Mouse (Mus musculus) kidney, adult 2 months (tissue): ENCODE results near the gene Gm853. TPM values are rescaled to one million over a fixed set of nuclear protein-coding genes. Genes with fewer than 3 reads are reported as not detected.

Source experiments
- DNase-seq: peaks from one replicate; pipeline ENCODE4 v3.0.0; 2021
- H3K27ac ChIP-seq: fragments of 200-500 bp; 2 replicates; pipeline ENCODE4 v1.5.1; 2012; ENCODE audit warnings: low read depth, low read length, control low read depth, inconsistent platforms; ENCODE audit not compliant: insufficient read depth
- H3K27me3 ChIP-seq: fragments of 200-500 bp; replicated peaks from 2 replicates; pipeline ENCODE4 v1.6.1; 2012; ENCODE audit warnings: mild to moderate bottlenecking, moderate library complexity, low read length, inconsistent platforms; ENCODE audit not compliant: control insufficient read depth, insufficient read depth
- H3K36me3 ChIP-seq: fragments of 200-500 bp; 2 replicates; pipeline ENCODE4 v1.6.1; 2012; ENCODE audit warnings: mild to moderate bottlenecking, moderate library complexity, low read length, inconsistent platforms; ENCODE audit not compliant: control insufficient read depth, insufficient read depth
- H3K4me1 ChIP-seq: fragments of 200-500 bp; 2 replicates; pipeline ENCODE4 v1.6.1; 2011; ENCODE audit warnings: low read length; ENCODE audit not compliant: control insufficient read depth, insufficient read depth
- H3K4me3 ChIP-seq: fragments of 200-500 bp; 2 replicates; pipeline ENCODE4 v1.5.1; 2011; ENCODE audit warnings: mild to moderate bottlenecking, low read depth, low read length, control low read depth; ENCODE audit not compliant: insufficient read depth
- CTCF ChIP-seq: fragments of 200-500 bp; conservative IDR thresholded peaks from 2 replicates; pipeline ENCODE4 v1.5.1; 2011; ENCODE audit warnings: low read depth, mild to moderate bottlenecking, control low read depth, low read length, moderate library complexity, mixed read lengths; ENCODE audit not compliant: insufficient read depth, insufficient read length
- POLR2A ChIP-seq: fragments of 200-500 bp; IDR thresholded peaks from one replicate; pipeline ENCODE4 v1.6.1; 2011; ENCODE audit warnings: low read depth, low read length, control low read depth
- WGBS: fragments of 180-500 bp; shearing (Covaris S2); methylation state at CpG from one replicate; pipeline ENCODE4 v1.1.7; 2018; 5-methylcytosine and 5-hydroxymethylcytosine counted together
- polyA plus RNA-seq: library from polyadenylated mRNA; depleted of rRNA; stranded (reverse); fragments of >200 nt; gene quantifications from 2 replicates; pipeline ENCODE4 v1.2.3, GENCODE M21; 2012; rRNA removed

The Gm853 gene
- polyA plus RNA-seq, result 64.7 and 89.1 TPM in 2 replicates

DNA sequence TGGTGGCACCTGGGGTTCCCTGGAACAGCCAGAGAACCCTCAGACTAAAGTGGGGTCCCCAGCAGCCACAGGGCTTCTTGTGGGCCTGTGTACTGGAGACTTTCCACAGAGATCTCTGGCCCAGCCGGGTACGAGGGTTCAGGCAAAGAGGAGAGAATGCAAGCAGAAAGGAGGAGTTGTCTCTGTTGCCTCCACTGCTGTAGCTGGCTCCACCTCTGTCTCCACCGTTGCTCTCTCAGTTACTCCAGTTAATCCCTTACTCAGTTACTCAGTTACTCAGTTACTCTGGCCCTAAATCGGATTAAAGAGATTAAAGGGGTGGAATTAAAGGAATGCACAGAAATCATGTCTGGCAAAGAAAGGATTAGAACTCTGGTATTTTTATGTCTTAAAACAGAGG lies at the start of gene Gm853:
Gene Gm853, minus strand, starts transcription at position 223 of the 400 bp plus-strand sequence.
- H3K4me1 ChIP-seq, result peaks cover 9% of the 10 kb centered on the region
- no peaks in the 10 kb centered on the region for H3K36me3 ChIP-seq
- no peaks in the 10 kb centered on the region; the same call in 1 of the 2 replicates for H3K27me3 ChIP-seq
- peak within 1 kb of the TSS; percentile 31 for H3K4me3 ChIP-seq
- DNase-seq, result peak; percentile 83
- peak within 1 kb of the TSS; percentile 56 for H3K27ac ChIP-seq
- WGBS, result 34% methylated on average over 4 of the region's 4 CpGs
- TF ChIP-seq POLR2A (no peak), CTCF (no peak)

- 89% methylated on average over 6 of the region's 6 CpGs for WGBS
- H3K36me3 ChIP-seq, result no peaks in the 10 kb centered on the region
- no peak for DNase-seq
- H3K4me1 ChIP-seq, result peaks cover 12% of the 10 kb centered on the region
- H3K4me3 ChIP-seq, result no peak overlapping the region
- H3K27me3 ChIP-seq, result no peaks in the 10 kb centered on the region
- no peak overlapping the region for H3K27ac ChIP-seq
- TF ChIP-seq POLR2A, result no peak
- no peak for TF ChIP-seq CTCF
Measured at GRCm38 (mm10) chr4:130270611-130271347, 48.6 kb upstream of the Gm853 start.

GRCm38 (mm10) chr4:130270089-130270488 lies 47.9 kb upstream of the Gm853 start:
- WGBS, result 87% methylated on average over 8 of the region's 8 CpGs
- no peak for DNase-seq
- H3K4me1 ChIP-seq, result peaks cover 12% of the 10 kb centered on the region
- TF ChIP-seq POLR2A (no peak), CTCF (no peak)
- no peak overlapping the region for H3K4me3 ChIP-seq
- H3K27me3 ChIP-seq, result no peaks in the 10 kb centered on the region
- H3K36me3 ChIP-seq, result no peaks in the 10 kb centered on the region
- no peak overlapping the region for H3K27ac ChIP-seq

DNA sequence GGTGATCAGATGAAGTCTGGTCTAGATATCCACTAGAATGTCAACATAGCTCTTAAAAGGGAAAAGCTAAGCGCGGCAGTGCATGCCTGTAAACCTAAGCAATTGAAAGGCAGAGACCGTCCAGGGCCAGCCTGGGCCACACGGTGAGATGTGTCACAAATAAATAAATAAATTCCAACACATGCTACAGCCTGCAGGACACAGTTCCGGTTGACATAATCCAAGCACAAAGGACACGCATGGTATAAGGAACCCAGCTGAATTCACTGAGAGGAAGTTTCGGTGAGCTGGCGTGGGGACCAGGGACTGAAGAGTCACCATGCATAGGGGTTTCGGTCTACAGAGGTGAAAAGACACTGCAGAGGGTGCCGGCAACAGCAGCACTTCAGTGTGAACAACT lies 46.5 kb upstream of the Gm853 start:
- Histone ChIP-seq H3K27me3 (no peaks in the 10 kb centered on the region), H3K4me1 (peaks cover 12% of the 10 kb centered on the region), H3K4me3 (no peak overlapping the region), H3K27ac (no peak overlapping the region), H3K36me3 (no peaks in the 10 kb centered on the region)
- WGBS, result 85% methylated on average over 10 of the region's 10 CpGs
- DNase-seq, result no peak
- TF ChIP-seq POLR2A, result no peak
- TF ChIP-seq CTCF, result no peak

DNA sequence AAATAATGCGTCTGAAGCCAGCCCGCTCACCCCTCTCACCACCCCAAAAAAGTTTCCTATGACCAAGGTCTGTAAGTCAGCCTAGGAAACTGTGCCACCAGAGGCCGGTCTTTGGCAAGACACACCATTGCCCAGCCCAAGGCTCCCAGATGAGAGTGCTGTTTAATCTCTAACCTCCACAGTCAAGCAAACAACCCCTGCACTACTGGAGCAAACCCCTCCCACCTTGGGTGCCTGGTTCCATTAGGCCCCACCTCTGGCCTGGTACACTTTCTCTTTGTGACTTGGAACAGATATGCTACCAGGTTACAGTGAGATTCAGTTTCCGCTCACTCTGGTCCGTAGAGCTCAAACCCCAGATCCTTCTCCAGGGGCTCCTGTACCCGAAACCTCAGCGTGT lies 44.9 kb upstream of the Gm853 start:
- Histone ChIP-seq H3K27ac (no peak overlapping the region; the same call in 1 of the 2 replicates), H3K27me3 (no peaks in the 10 kb centered on the region), H3K4me1 (peaks cover 12% of the 10 kb centered on the region), H3K36me3 (no peaks in the 10 kb centered on the region), H3K4me3 (no peak overlapping the region)
- DNase-seq, result peak; percentile 90
- TF ChIP-seq CTCF (0 out of 2 replicates have a peak, but pooled peaks have one; percentile 7), POLR2A (no peak)
- 52% methylated on average over 7 of the region's 7 CpGs for WGBS

GRCm38 (mm10) chr4:130266601-130267000 lies 44.4 kb upstream of the Gm853 start:
- Histone ChIP-seq H3K4me3 (no peak overlapping the region), H3K36me3 (no peaks in the 10 kb centered on the region), H3K27me3 (no peaks in the 10 kb centered on the region), H3K27ac (no peak overlapping the region), H3K4me1 (peaks cover 12% of the 10 kb centered on the region)
- peak; percentile 15 for DNase-seq
- TF ChIP-seq CTCF, result no peak
- TF ChIP-seq POLR2A, result no peak
- WGBS, result 47% methylated on average over 9 of the region's 9 CpGs

DNA sequence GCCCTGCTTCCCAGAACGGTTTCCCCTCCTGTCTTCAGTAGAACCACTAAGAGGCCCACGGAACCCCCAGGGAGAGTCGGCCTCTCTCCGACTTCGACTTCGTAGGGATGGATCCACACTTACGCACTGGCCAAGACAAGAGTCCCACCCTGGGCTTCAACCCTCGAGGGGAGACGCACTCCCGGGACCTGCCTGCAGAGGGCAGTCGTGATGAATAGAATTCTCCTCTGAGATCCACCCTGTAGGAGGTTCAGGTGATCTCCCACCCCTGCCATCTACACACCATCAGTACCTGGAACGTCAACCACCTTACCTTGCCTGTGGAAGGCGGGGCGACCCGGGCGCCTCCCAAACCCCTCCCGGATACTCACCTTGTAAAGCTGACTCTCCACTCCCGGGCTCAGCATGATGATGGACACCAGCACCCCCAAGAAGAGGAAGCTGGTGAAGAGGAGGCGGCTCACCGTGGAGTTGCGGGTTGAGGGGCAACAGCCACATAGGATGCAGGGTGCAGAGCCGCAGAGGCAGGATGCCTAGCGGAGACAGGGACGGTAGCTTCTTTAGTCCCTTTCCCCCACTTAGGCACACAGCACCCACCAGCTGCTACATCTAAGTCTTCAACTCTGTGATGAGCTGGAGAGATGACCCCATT lies 42.6 kb upstream of the Gm853 start:
- Histone ChIP-seq H3K27ac (no peak overlapping the region), H3K4me3 (no peak overlapping the region), H3K36me3 (no peaks in the 10 kb centered on the region), H3K4me1 (peaks cover 12% of the 10 kb centered on the region), H3K27me3 (no peaks in the 10 kb centered on the region)
- TF ChIP-seq POLR2A (no peak), CTCF (peak; percentile 80)
- WGBS, result 21% methylated on average over 24 of the region's 24 CpGs
- DNase-seq, result peak; percentile 58
